Mouse (Mus musculus) spleen, adult 12 weeks (tissue): ENCODE results near the gene Tmem196.

Experiments used
- DNase-seq: peaks from one replicate; pipeline ENCODE4 v3.0.0; 2022; ENCODE audit warnings: low spot score

The Tmem196 gene

DNA sequence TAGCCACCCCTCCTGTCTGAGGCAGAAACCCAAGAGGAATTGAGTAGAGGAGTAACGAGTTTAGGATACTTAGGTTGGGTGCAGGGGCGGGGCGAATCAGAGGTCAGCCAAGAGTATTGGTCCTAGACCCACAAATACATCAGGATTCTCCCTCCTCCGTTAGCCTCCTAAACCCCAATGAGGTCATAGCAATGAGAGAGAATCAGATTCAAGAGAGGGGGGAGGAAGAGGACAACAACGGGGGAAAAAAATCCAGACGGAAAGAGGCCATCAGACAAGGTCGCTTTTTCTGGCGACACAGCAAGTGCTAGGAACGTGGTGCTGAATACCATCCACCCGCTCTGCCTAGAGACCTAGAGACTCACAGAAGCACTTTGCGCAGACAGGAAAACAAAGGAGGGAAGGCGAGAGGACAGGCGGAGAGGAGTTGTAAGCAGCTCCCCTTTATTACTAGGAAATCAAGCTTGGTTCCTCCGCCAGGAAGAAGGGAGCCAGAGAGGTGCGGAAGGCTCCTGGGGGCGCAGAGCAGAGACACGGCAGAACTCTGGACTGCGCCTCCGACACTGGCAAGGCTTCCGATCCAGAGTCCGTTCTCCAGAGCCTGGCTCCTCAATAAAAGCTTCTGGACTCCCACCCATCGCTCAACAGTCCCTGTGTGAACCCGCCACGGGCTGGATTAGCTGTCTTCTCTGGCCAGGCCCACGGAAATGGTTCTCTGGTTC is at the start of gene Tmem196:
TSS of gene Tmem196 (plus strand) at position 234 of the 722 bp plus-strand sequence.
- DNase-seq: no peak

DNA sequence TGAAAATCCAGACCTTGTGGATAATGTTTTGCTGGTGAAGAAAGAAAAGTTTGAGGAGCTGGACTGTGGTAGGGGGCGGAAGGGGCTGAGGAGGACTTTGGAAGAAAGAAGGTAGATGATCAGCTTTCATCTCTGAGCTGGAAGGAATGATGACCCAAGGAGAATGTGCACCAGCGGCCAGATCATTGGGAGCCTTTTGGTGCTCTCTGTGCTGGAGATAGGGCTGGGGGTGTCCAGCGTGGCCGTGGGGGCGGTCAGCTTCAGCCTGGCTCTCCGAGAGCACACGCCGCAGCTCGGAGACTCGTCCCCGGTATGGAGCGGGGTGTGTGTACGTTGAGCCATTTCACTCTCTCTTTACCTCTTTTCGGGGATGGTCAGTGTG is 680 bp downstream of the Tmem196 start:
- no peak for DNase-seq

DNA sequence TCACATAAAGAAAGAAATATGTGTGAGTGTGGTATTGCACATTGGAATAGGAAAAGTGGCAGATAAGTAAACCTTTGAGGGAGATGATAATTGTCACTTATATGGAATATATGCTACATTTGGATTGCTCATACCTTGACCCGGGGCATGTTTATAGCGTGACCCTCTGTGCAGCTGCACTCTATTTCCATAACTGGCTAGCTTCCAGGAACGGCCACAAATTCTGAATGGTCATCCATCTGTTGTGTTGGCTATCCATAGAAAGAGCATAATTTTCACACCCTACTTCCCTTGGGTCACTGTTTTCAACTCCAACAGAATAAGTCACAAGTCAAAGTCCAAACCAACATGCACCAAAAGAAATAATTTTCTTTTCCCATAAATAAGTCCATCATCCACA is 11.4 kb downstream of the Tmem196 start:
- no peak for DNase-seq

DNA sequence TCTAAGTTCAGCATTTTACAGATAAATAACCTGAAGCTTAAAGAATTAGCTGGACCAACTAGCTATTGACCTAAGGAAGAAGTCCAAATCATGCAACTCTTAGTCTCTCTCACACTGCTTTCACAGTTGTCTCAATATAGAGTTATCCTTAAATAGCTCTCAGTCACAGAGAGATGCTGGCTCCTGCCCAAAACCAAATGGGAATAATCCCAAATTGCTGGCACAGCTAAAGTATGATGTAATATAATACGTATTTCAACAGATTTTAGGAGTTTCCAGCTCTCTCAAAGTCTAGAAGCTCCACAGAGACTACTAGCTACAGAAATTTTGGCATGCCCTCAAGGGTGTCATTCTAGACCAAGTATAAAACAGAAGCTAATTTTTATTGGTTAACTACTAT is 15.1 kb downstream of the Tmem196 start:
- DNase-seq: no peak

DNA sequence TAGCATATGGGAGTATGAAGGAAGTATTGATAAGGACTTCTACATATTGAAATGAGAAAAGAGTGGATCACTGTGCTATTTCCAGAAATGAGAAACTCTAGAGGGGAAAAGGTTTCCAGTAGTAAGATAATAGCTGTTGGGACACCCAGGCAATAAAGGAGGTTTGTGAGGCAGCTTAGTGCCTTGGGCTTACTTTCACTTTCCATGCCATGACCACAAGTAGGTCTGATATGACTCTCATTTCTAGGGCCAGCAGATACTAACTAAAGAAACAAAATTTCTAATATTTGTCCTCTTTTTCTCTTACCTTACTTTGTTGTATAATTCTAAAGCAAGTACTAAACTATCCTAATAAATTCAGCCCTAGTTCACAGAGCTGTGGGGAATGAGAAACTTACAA is 19.8 kb downstream of the Tmem196 start:
- no peak for DNase-seq

DNA sequence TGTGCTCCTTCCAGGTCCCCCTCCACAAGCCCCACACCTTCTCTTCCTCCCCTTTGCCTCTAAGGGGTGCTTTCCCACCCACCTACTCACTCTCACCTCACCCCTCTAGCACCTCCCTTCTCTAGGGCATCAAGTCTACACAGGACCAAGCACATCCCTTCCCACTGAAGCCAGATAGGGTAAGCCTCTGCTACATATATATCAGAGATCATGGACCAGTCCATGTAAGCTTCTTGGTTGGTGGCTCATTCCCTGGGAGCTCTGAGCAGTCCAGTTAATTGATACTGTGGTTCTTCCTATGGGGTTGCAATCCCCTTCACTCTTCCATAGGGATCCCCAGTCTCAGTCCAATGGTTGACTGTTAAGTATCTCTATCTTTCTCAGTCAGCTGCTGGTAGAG is 24.4 kb downstream of the Tmem196 start:
- no peak for DNase-seq

DNA sequence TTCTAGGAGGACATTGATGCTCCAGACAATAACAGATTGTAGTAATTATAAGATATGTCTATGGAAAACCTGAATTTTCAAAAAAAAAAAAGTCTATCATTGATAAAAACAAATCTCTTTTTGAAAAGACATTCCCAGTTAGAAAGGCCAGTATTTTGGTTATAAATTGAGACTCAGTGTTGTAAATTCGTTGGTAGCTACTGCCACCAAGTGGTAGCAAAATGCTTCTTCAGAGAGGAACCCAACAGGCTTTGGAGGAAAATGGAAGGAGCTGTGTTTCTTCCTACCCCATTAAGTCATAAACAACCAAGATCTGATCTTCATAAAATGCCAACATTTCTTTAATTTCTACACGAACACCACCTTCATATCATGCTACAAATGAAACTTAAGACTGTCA is 36.1 kb downstream of the Tmem196 start:
- DNase-seq: no peak

DNA sequence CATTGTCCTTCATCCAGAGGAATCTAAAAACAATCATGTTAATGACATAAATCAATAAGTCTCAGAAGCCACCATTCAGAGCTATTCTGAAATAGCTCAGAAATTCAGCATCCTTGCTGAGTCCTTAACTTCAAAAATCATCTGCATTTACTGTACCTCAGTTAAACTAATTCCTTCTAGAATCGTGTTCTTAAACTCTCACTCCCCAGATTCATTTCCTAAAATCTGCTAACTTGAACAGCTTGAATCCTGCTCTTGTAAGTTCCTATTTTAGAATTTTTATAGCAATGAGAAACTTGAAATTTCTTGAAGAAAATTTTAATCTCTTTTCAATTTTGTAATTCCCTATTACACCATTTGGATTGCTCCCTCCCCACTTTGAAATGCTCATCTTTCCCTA is 52.6 kb downstream of the Tmem196 start:
- DNase-seq: no peak

DNA sequence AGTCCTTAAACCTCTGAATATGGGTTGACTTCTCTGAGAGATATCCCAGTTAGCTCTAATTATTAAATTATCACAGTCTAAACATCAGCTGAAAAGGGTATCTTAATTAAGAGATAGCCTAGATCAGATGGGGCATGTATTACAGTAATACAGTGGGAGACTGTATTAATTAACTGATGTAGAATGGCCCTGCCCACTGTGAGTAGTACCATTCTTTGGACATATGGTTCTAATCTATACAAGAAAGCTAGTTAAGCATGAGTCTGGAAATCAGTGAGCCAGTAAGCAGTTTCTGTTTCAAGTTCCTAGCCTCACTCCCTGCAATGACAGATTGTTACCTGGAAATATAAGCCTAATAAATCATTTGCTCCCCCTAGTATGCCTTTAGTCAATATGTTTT is 58.7 kb downstream of the Tmem196 start:
- DNase-seq: no peak

DNA sequence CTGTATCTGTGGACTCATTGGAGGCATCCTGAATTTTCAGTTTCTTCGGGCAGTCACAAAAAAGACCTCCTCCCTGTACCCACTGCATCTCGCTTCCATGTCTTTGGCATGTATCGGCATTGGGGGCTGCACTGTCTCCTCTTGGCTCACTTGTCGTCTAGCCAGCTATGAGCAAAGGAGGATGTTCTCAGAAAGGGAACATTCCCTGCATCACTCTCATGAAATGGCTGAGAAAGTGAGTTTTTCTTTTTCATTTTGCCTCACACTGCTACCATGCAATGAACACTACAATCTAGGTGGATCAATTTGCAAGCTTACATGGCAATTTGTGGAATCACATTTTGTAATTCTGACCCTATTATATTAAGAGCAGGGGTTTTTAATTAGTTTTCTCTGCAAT is 69.1 kb downstream of the Tmem196 start:
- DNase-seq: no peak

DNA sequence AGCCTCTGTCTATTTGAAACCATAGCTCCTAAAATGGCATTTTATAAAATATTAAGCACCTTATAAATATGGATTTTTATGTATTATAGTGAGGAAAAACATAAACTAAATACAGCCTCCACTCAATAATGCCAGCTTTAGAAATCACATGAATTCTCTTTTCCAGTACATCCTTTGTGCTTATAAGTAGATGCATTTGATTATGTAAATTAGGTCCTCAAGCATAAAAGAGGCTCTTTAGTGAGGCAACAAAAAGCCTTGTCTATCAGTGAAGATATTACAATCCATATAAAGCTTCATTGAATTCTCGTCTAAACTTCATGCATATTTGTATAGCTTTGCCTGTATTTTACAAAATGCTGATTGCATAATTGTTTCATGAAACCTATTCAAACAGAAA is 69.6 kb downstream of the Tmem196 start:
- no peak for DNase-seq

DNA sequence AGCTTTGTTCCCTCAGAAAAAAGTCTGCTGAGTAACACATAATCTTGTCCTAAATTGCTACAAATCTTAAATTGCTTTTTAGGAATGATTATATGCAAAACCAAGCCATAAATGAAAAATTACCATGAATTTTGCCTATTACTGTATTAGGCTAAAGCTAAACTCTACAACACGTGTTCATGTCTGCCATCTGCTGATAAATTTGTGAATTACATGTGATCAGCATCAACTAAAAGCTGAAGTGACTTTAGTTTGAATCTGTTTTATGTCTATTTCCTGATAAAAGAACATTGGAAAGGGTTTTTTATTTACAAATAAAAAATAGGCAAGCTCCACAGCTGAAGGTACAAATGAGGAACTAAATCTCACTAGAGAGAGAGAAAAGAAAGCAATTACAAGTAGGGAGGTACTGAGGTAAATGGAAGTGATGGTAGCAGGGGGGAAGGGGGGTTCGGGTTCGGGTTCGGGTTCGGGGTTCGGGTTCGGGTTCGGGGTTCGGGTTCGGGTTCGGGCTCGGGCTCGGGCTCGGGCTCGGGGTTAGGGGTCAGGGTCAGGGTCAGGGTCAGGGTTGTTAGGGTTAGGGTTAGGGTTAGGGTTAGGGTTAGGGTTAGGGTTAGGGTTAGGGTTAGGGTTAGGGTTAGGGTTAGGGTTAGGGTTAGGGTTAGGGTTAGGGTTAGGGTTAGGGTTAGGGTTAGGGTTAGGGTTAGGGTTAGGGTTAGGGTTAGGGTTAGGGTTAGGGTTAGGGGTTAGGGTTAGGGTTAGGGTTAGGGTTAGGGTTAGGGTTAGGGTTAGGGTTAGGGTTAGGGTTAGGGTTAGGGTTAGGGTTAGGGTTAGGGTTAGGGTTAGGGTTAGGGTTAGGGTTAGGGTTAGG is 82.7 kb downstream of the Tmem196 start:
- peak; percentile 83 for DNase-seq
